Mouse (Mus musculus) kidney, adult 2 months (tissue): Measurements from ENCODE around the gene C2cd3. TPM values are rescaled to one million over a fixed set of nuclear protein-coding genes. Genes with fewer than 3 reads are reported as not detected.

ENCODE experiments used
- DNase-seq: peaks from one replicate; pipeline ENCODE4 v3.0.0; 2021
- H3K27ac ChIP-seq: fragments of 200-500 bp; 2 replicates; pipeline ENCODE4 v1.5.1; 2012; ENCODE audit warnings: low read depth, low read length, control low read depth, inconsistent platforms; ENCODE audit not compliant: insufficient read depth
- H3K27me3 ChIP-seq: fragments of 200-500 bp; replicated peaks from 2 replicates; pipeline ENCODE4 v1.6.1; 2012; ENCODE audit warnings: mild to moderate bottlenecking, moderate library complexity, low read length, inconsistent platforms; ENCODE audit not compliant: control insufficient read depth, insufficient read depth
- H3K36me3 ChIP-seq: fragments of 200-500 bp; 2 replicates; pipeline ENCODE4 v1.6.1; 2012; ENCODE audit warnings: mild to moderate bottlenecking, moderate library complexity, low read length, inconsistent platforms; ENCODE audit not compliant: control insufficient read depth, insufficient read depth
- H3K4me1 ChIP-seq: fragments of 200-500 bp; 2 replicates; pipeline ENCODE4 v1.6.1; 2011; ENCODE audit warnings: low read length; ENCODE audit not compliant: control insufficient read depth, insufficient read depth
- H3K4me3 ChIP-seq: fragments of 200-500 bp; 2 replicates; pipeline ENCODE4 v1.5.1; 2011; ENCODE audit warnings: mild to moderate bottlenecking, low read depth, low read length, control low read depth; ENCODE audit not compliant: insufficient read depth
- CTCF ChIP-seq: fragments of 200-500 bp; conservative IDR thresholded peaks from 2 replicates; pipeline ENCODE4 v1.5.1; 2011; ENCODE audit warnings: low read depth, mild to moderate bottlenecking, control low read depth, low read length, moderate library complexity, mixed read lengths; ENCODE audit not compliant: insufficient read depth, insufficient read length
- POLR2A ChIP-seq: fragments of 200-500 bp; IDR thresholded peaks from one replicate; pipeline ENCODE4 v1.6.1; 2011; ENCODE audit warnings: low read depth, low read length, control low read depth
- WGBS: fragments of 180-500 bp; shearing (Covaris S2); methylation state at CpG from one replicate; pipeline ENCODE4 v1.1.7; 2018; 5-methylcytosine and 5-hydroxymethylcytosine counted together
- polyA plus RNA-seq: library from polyadenylated mRNA; depleted of rRNA; stranded (reverse); fragments of >200 nt; gene quantifications from 2 replicates; pipeline ENCODE4 v1.2.3, GENCODE M21; 2012; rRNA removed

C2cd3 gene
- polyA plus RNA-seq, result 16.7 and 16.8 TPM in 2 replicates

DNA sequence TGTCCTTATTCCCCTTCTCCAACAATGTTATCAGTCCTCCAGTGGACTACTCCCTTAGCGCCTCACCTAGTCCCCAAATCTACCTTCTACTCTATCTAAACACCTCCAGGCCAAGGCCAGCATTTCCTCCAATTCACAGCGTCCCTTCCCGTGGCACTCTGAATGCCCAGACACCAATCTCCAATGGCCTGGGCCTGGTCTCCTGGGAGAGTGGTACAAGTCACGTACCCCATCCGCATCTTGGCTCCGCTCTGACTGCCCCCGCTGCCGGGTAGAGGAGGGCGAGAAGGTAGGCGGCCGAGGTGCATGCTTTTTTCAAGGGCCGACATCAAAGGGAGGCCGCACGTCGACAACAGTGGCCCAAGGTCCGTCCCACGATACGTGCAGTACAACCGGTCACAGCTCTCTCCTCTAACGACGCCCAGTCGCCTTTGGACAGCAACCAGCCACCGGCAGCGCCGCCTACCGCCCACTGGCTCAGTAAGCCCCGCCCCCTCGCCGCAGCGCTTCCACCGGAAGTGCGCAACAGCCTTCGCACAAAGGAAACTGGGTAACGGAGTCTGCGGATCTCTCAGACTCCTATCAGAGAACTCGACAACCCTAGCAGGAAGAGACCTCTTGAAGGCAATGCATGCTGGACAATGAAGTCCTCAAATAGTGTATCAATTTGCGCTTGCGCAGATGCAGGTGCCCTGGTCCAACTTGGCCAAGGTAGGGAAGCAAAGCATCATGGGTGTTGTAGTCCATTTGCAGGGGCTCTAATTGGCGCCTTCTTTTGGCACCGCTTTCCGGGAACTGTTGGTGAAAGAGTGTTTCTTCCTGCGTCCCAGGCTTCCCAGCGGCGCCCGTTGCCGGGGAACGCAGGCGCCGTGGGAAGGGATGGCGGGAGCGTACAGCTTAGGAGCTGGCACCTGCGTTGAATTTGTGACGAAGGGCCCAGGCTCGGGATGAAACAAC lies at the start of gene C2cd3, which contains the start of gene Ppme1:
Gene C2cd3, plus strand, starts transcription at position 739 of the 957 bp plus-strand sequence.
Gene Ppme1, minus strand, starts transcription at position 813 of the 957 bp plus-strand sequence.
- Histone ChIP-seq H3K4me3 (peak within 1 kb of the TSS; percentile 74), H3K27me3 (no peaks in the 10 kb centered on the region), H3K4me1 (no peaks in the 10 kb centered on the region), H3K27ac (peak within 1 kb of the TSS; percentile 72), H3K36me3 (0 out of 2 replicates have a peak, but pooled peaks cover 1% of the 10 kb centered on the region)
- peak; percentile 100 for DNase-seq
- under 1% methylated on average over 54 of the region's 54 CpGs for WGBS
- peak; percentile 52 for TF ChIP-seq CTCF
- peak; percentile 89 for TF ChIP-seq POLR2A

DNA sequence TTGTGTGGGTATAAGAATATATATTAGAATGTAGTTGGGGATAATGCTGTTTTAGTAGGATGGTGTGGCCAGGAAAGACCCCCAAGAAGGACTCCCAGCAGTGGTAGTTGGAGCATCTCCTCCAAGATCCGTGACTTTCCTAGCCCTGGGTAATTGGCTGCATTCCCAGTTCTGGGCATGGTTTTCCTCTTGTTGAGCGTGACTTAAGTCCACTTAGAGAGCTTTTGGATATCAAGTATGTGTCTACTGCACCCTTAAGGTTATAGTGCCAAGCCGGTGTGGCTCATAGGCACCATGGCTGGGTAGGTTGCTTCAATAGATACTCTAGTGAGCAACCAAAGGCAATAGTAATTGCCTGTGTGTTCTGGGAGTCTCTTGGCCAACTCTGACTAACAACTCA lies 48.3 kb upstream of the C2cd3 start:
- Histone ChIP-seq H3K27ac (no peak overlapping the region), H3K36me3 (no peaks in the 10 kb centered on the region), H3K27me3 (no peaks in the 10 kb centered on the region), H3K4me1 (no peaks in the 10 kb centered on the region), H3K4me3 (no peak overlapping the region)
- TF ChIP-seq CTCF, result no peak
- TF ChIP-seq POLR2A, result no peak
- WGBS, result 50% methylated on average over 3 of the region's 3 CpGs
- peak; percentile 2 for DNase-seq

DNA sequence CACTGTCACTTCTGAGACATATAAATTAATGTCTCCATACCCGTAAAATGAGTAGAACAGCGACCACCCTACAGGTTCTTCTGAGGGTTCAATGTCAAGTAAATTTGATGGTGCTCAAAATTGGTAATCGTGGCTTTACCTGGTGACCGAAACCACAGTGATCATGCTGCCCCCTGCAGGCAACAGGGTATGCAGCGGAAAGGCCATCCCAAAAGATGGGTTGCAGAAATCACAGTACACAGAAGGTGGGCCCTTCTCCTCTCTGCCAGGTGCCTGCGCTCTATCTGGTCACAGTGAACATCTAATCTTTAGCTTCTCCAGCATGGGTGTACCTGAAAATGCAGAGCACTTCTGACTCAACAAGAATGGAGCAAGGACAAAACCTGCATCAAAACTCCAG lies 46.6 kb upstream of the C2cd3 start:
- Histone ChIP-seq H3K27me3 (no peaks in the 10 kb centered on the region), H3K4me1 (no peaks in the 10 kb centered on the region), H3K27ac (no peak overlapping the region), H3K36me3 (no peaks in the 10 kb centered on the region), H3K4me3 (no peak overlapping the region)
- WGBS, result 68% methylated on average over 6 of the region's 6 CpGs
- DNase-seq, result peak; percentile 7
- TF ChIP-seq CTCF (peak; percentile 72), POLR2A (no peak)

DNA sequence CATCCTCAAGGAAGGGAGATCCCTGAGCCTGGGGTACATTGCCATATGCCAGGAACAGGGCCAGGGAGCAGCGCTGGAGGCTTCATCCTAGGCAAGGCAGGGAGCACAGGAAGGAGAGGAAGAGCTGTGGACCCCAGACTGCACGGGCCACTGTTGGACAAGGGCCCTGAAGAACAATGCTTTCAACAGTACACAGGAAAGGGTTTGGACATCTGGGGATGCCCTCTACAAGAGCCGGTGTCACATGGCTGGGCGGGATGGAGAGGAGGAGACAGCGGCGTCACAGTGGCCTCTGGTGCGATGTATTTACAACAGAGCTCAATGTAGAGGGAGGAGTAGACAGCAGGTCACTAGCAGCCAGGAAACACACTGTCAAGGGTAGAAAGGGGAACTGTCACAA lies 44.5 kb upstream of the C2cd3 start:
- no peaks in the 10 kb centered on the region for H3K4me1 ChIP-seq
- peak; percentile 7 for DNase-seq
- TF ChIP-seq POLR2A (no peak), CTCF (no peak)
- H3K4me3 ChIP-seq, result no peak overlapping the region
- no peak overlapping the region for H3K27ac ChIP-seq
- no peaks in the 10 kb centered on the region for H3K36me3 ChIP-seq
- no peaks in the 10 kb centered on the region for H3K27me3 ChIP-seq
- WGBS, result 66% methylated on average over 7 of the region's 7 CpGs

DNA sequence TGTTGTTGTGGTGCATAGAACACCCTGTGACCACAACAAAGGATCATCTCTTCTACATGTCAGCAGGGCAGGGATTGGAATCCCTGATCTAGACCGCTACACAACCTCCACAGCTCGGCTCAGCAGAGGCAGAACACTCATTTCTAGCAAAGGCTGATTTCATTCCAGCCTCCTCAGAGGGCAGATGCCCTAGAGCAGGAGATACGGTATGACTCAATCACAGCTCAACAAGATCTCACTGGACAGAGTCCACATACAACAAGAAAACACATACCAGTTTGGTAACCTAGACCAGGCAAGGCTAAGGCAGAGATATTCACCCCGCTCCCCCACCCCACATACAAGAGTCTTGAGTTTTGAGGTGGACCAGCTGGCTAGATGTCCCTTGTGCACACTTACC lies 43.4 kb upstream of the C2cd3 start:
- Histone ChIP-seq H3K4me3 (no peak overlapping the region), H3K4me1 (no peaks in the 10 kb centered on the region), H3K36me3 (0 out of 2 replicates have a peak, but pooled peaks cover under 1% of the 10 kb centered on the region), H3K27me3 (no peaks in the 10 kb centered on the region), H3K27ac (no peak overlapping the region)
- DNase-seq, result no peak
- TF ChIP-seq POLR2A (no peak), CTCF (no peak)
- WGBS, result 87% methylated on average over 4 of the region's 4 CpGs

DNA sequence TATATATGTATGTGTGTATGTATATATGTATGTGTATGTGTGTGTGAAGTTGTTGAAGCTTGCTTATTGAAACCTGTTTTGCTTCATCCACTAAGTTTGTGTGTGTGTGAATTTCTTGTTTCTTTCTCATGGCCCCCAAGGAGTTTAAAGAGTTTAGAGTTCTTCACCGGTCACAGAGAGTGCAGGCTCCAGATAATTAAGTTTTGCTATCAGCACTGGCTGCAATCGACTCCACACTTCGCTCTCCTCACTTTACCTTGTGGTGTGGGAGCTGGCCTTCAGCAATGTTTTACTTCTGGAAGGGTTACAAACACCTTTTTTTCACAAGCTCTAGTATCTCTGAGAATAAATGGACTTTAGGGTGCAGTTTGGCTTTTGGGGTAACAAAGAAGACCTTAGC lies 40.8 kb upstream of the C2cd3 start:
- no peak for DNase-seq
- Histone ChIP-seq H3K4me3 (no peak overlapping the region), H3K4me1 (no peaks in the 10 kb centered on the region), H3K36me3 (peaks cover 5% of the 10 kb centered on the region), H3K27ac (no peak overlapping the region), H3K27me3 (no peaks in the 10 kb centered on the region)
- TF ChIP-seq POLR2A, result no peak
- no peak for TF ChIP-seq CTCF
- WGBS, result 60% methylated on average over 3 of the region's 3 CpGs

DNA sequence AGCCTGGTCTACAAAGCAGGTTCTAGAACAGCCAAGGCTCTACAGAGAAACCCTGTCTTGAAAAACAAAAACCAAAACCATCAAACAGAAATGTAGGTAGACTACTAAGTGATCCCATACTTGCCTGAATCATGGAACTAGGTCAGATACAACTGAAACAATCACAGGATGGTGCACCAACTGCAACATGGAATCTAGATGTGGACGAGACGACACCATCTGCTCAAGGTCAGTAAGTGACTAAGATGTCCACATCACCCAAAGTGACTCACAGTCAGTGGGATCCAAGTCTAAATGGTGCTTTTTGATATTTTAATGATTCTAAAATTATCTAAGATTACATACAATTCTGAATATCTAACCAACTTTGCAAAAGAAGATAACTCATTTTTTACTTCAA lies 36.1 kb upstream of the C2cd3 start:
- no peak for DNase-seq
- no peak for TF ChIP-seq CTCF
- TF ChIP-seq POLR2A, result no peak
- no peak overlapping the region for H3K27ac ChIP-seq
- 91% methylated on average over 2 of the region's 2 CpGs for WGBS
- H3K4me3 ChIP-seq, result no peak overlapping the region
- H3K27me3 ChIP-seq, result no peaks in the 10 kb centered on the region
- H3K4me1 ChIP-seq, result no peaks in the 10 kb centered on the region
- H3K36me3 ChIP-seq, result peaks cover 14% of the 10 kb centered on the region

DNA sequence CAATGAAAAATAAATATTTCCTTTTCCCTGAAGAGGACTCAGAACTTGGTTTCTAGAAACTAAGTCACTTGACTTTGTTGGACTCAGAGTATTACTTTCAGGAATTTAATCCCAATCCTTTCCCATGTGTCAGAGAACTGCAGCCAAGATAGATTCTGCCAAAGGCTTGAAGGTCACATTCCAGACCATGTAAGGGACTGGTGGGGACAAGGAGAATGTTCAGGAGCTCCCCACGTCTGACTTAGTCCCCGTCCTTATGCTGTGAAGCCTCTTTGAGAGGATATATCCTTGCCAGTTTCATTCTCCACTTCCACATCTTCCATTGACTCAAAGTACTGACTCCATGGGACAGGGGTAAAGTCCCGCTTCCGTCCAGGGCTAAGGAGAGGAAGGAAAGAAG lies 17.0 kb upstream of the C2cd3 start:
- no peak overlapping the region for H3K27ac ChIP-seq
- DNase-seq, result peak; percentile 43
- WGBS, result 53% methylated on average over 4 of the region's 4 CpGs

More for the DNA sequence above, 17.0 kb upstream of the C2cd3 start:
- no peaks in the 10 kb centered on the region for H3K27me3 ChIP-seq
- no peak overlapping the region for H3K4me3 ChIP-seq
- no peak for TF ChIP-seq CTCF
- TF ChIP-seq POLR2A, result no peak
- H3K4me1 ChIP-seq, result peaks cover 10% of the 10 kb centered on the region; the same call in 1 of the 2 replicates
- no peaks in the 10 kb centered on the region; the same call in 1 of the 2 replicates for H3K36me3 ChIP-seq
